Mouse (Mus musculus): ENCODE results near the gene Prg3.

Gene Prg3

GRCm38 (mm10) chr2:84980188-84980587, 7.8 kb upstream of the Prg3 start, which contains the start of gene Prg2:
Prg2 (plus strand) TSS chr2:84980461.
- in situ Hi-C loops (cut with MboI) = no loop called here

- in situ Hi-C loops (cut with MboI) = no loop called here
Observed at GRCm38 (mm10) chr2:84996376-84996775, 8.4 kb downstream of the Prg3 start.

GRCm38 (mm10) chr2:84999486-85000181, 11.6 kb downstream of the Prg3 start:
- in situ Hi-C loops (cut with MboI) = no loop called here

GRCm38 (mm10) chr2:85001497-85001896, 13.5 kb downstream of the Prg3 start:
- in situ Hi-C loops (cut with MboI) = no loop called here

- in situ Hi-C loops (cut with MboI) = no loop called here
Observed at GRCm38 (mm10) chr2:85002575-85002974, 14.6 kb downstream of the Prg3 start.

GRCm38 (mm10) chr2:85004341-85004740, 16.3 kb downstream of the Prg3 start:
- in situ Hi-C loops (cut with MboI) = no loop called here

- in situ Hi-C loops (cut with MboI) = loop anchor here (5.0 kb wide), 1 partner anchor 49 kb away; no protein-coding TSS in a partner anchor
Observed at GRCm38 (mm10) chr2:85006600-85006999, 18.6 kb downstream of the Prg3 start.

- in situ Hi-C loops (cut with MboI) = loop anchor here (5.0 kb wide), 1 partner anchor 50 kb away; no protein-coding TSS in a partner anchor
Observed at GRCm38 (mm10) chr2:85007729-85008128, 19.7 kb downstream of the Prg3 start.

- in situ Hi-C loops (cut with MboI) = loop anchor here (5.0 kb wide), 1 partner anchor 52 kb away; no protein-coding TSS in a partner anchor
Observed at GRCm38 (mm10) chr2:85009212-85009611, 21.2 kb downstream of the Prg3 start.

GRCm38 (mm10) chr2:85011906-85012604, 24.0 kb downstream of the Prg3 start:
- in situ Hi-C loops (cut with MboI) = no loop called here

- in situ Hi-C loops (cut with MboI) = no loop called here
Observed at GRCm38 (mm10) chr2:85012679-85013078, 24.7 kb downstream of the Prg3 start.

GRCm38 (mm10) chr2:85013826-85014587, 26.0 kb downstream of the Prg3 start:
- in situ Hi-C loops (cut with MboI) = no loop called here

GRCm38 (mm10) chr2:85014588-85014982, 26.6 kb downstream of the Prg3 start:
- in situ Hi-C loops (cut with MboI) = no loop called here

GRCm38 (mm10) chr2:85022043-85022442, 34.0 kb downstream of the Prg3 start:
- in situ Hi-C loops (cut with MboI) = no loop called here

GRCm38 (mm10) chr2:85026178-85026577, 38.2 kb downstream of the Prg3 start:
- in situ Hi-C loops (cut with MboI) = loop anchor here (25.0 kb wide), 1 partner anchor 539 kb away; the partner anchor contains the start of gene Tfpi

GRCm38 (mm10) chr2:85027281-85027680, 39.3 kb downstream of the Prg3 start:
- in situ Hi-C loops (cut with MboI) = loop anchor here (25.0 kb wide), 1 partner anchor 540 kb away; the partner anchor contains the start of gene Tfpi

- in situ Hi-C loops (cut with MboI) = loop anchor here (25.0 kb wide), 1 partner anchor 543 kb away; the partner anchor contains the start of gene Tfpi
Observed at GRCm38 (mm10) chr2:85029897-85030296, 41.9 kb downstream of the Prg3 start.

- in situ Hi-C loops (cut with MboI) = loop anchor here (25.0 kb wide), 1 partner anchor 544 kb away; the partner anchor contains the start of gene Tfpi
Observed at GRCm38 (mm10) chr2:85030989-85031388, 43.0 kb downstream of the Prg3 start.

- in situ Hi-C loops (cut with MboI) = loop anchor here (25.0 kb wide), 1 partner anchor 546 kb away; the partner anchor contains the start of gene Tfpi
Observed at GRCm38 (mm10) chr2:85033121-85033520, 45.1 kb downstream of the Prg3 start.

GRCm38 (mm10) chr2:85034169-85034568, 46.2 kb downstream of the Prg3 start:
- in situ Hi-C loops (cut with MboI) = loop anchor here (25.0 kb wide), 1 partner anchor 547 kb away; the partner anchor contains the start of gene Tfpi

- in situ Hi-C loops (cut with MboI) = loop anchor here (25.0 kb wide), 1 partner anchor 549 kb away; the partner anchor contains the start of gene Tfpi
Observed at GRCm38 (mm10) chr2:85036507-85037046, 48.6 kb downstream of the Prg3 start.

Data from mature B cell (primary cell).